Mouse (Mus musculus) bone marrow, adult 2 months (tissue): ENCODE measurements around the gene Tac2.

Source experiments
- CTCF ChIP-seq: fragments of 200-500 bp; IDR thresholded peaks from 2 replicates; pipeline ENCODE4 v1.5.1; 2011; ENCODE audit warnings: low read length, control low read depth; ENCODE audit not compliant: control insufficient read depth, insufficient read depth
- POLR2A ChIP-seq: fragments of 200-500 bp; IDR thresholded peaks from 2 replicates; pipeline ENCODE4 v1.6.1; 2011; ENCODE audit warnings: low read depth, mild to moderate bottlenecking, control low read depth, low read length, borderline replicate concordance; ENCODE audit not compliant: control insufficient read depth

- TF ChIP-seq CTCF (no peak), POLR2A (no peak)
Measured at GRCm38 (mm10) chr10:127695775-127696174, 28.5 kb upstream of the Tac2 start.
